Mouse (Mus musculus) gastrocnemius, adult 18-20 months (tissue): ENCODE measurements around the gene C030005K15Rik. TPM values are rescaled to one million over a fixed set of nuclear protein-coding genes. Genes with fewer than 3 reads are reported as not detected.
"Not testable (repeated sequence)": the region's sequence is repeated elsewhere in the genome, so short reads cannot be mapped to it uniquely, and the experiment has no call there.

Experiments used
- DNase-seq: peaks from one replicate; pipeline ENCODE4 v3.0.0; 2021; ENCODE audit warnings: low spot score
- long read RNA-seq, 2 experiments: library from polyadenylated mRNA; stranded (forward); transcript quantifications; one replicate each; pipeline ENCODE4 v2.0.0; 2021
- total RNA-seq, 2 experiments: library from RNA; stranded (reverse); gene quantifications; 2 replicates each; pipeline ENCODE4 v1.2.3; 2021

Gene C030005K15Rik
- not detected for total RNA-seq
- long read RNA-seq, experiment 1, result 0 reads
- long read RNA-seq, experiment 2, result 0 reads

DNA sequence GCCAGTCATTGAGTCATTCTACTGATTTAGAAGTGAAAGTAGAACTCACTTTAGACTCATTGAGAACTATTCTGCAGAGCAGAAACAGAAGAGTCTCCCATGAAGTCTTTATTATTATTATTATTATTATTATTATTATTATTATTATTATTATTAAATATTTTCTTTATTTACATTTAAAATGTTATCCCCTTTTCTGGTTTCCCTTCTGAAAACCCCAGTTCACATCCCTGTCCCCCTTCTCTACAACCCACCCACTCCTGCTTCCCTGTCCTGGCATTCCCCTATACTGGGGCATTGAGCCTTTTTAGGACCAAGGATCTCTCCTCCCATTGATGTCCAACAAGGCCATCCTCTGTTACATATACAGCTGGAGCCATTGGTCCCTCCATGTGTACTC is at the start of gene C030005K15Rik:
C030005K15Rik (minus strand) TSS at position 101 of the 400 bp plus-strand sequence.
- not testable (repeated sequence) for DNase-seq

DNA sequence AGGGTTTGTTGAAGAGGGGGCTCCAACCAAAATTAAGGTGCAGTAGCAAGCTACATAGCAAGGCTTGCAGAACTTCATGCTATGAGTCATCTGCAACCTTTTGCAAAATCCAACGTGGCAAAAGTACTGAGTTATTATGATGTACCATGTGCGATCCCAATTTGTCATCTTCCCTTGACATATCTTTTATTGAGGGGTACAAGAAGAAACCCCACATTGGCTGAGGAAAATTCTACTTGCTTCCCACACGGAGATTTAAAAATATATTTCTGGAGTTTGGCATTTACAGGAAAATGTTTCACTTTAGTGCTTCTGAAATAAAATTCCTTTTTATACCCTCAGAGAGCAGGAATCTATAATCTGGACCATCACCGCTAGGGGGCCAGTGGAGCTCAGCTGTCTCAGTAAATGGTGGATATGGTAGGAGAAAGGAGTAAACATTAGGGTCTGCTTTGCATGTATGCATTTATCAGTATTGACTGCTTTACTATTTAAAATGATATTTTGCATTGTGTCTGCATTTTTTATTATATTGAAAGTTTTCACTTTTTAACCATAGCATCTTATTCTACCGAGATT is 41.7 kb upstream of the C030005K15Rik start:
- no peak for DNase-seq

- no peak for DNase-seq
These were observed 27.3 kb upstream of the C030005K15Rik start for GRCm38 (mm10) chr10:97753821-97754220.

DNA sequence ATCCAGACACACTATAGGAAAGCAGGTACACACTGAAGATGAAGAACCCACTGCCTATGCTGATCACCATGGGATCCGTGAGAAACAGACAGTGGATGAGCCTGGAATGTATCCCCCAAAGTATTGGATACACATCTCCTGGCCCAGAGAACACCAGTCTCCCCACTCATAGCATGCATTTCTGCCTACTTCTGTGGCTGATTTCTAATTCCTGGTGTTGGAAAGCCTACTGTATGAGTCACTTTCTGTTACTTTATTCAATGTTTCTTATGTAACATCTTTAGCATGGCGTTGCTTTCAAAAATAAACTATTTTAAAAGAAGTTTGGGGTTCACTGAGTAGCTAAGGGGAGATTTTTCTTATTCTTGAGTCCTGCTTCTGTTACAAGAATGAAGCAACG is 20.7 kb upstream of the C030005K15Rik start:
- DNase-seq, result no peak

DNA sequence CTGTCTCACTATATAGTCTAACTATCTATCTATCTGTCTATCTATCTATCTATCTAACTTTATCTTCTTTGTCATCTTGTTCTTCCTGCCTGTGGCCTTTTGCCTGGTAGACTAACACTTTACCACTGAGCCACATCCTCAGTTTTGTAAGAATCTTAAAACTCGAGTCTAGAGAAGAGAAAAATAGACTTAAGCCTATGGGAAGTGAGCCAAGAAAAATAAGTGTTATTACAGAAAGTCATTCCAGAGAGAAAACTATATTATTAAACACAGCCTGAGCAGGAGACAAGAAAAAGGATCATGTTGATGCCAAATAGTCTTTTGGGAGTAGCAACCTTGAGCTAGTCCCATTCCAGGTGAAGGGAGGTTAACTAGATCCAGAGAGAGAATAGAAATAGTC is 626 bp downstream of the C030005K15Rik start:
- DNase-seq, result no peak

DNA sequence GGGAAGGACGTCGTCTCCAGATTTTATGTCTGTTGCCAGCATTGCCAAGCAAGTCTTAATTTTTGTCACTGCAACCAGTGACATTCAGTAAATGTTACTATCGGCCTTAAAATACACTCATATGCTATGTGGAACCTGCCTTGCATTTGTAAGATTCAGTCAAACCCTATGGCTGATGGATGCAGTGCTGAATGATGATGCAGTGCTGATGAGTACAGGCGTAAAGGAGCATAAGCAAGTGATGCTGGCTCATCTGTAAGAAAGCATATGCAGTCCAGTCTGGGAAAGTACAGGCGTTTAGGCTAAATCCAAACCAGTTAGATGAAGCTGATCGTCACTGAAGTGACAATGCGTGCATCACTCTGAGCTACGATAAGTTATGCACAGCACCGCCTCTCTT is 3.8 kb downstream of the C030005K15Rik start:
- no peak for DNase-seq

DNA sequence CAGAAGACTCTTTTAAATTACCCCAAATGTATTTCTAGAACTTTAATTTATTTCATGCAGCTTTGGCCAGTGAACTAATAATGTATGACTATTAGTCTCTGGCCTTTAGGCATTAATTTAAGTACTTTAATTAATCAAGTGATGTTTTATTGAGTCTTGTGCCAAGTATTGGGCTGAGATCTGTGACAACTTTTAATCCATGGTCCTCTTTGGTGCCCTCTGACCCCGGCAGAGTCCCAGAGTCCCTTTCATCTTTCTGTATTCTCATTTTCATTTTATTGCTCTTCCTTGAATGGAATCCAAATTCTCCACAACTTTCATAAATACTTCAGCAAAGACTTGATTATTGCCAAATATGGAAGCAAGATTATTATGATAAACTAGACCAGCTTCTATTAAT is 5.9 kb downstream of the C030005K15Rik start:
- no peak for DNase-seq

GRCm38 (mm10) chr10:97718021-97718420 is 8.5 kb downstream of the C030005K15Rik start:
- no peak for DNase-seq

DNA sequence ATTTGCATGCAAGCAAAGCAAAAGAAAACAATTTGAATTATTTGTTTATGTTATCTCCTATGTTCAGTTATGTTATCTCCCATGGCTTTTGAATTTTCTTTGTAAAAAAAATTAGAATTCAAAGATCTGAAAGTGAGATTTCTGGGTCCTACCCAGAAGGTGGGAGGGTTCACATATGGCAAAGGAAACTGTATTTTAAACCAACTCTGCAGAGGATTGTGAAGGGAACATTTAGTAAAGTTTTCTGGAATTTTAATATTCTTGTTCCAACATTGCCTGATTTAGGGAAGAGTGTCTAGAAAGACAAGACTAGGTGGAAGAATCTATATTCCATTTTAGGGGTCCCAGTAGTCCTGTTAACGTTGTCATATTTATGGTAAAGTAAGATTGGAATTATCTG is 9.3 kb downstream of the C030005K15Rik start:
- no peak for DNase-seq

DNA sequence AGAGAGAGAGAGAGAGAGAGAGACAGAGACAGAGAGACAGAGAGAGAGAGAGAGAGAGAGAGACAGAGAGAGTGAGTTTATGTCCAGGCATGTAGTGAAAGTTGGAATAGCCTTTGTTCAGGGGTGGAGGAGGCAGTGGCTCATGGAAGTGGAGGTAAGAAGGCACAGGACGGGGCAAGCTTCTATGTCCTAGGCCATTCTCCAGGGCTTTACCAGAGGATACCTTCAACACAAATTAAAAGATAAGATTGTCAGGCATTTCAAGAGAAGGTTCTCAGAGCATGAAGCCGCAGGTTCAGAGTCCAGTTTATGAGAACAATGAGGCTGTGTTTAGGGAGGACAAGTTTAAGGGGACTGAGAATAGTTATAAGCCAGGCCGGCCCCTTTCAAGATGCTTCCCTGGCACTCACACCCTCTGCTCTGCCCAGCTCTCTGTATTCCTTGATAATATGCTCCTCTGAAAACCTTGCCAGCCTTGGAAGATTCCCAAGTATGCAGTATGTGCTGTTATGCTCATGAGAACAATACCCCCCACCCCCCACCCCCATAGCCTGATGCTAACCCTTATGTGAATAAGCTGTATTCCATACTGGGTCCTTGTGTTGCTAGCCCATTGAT is 11.2 kb downstream of the C030005K15Rik start:
- DNase-seq, result no peak

DNA sequence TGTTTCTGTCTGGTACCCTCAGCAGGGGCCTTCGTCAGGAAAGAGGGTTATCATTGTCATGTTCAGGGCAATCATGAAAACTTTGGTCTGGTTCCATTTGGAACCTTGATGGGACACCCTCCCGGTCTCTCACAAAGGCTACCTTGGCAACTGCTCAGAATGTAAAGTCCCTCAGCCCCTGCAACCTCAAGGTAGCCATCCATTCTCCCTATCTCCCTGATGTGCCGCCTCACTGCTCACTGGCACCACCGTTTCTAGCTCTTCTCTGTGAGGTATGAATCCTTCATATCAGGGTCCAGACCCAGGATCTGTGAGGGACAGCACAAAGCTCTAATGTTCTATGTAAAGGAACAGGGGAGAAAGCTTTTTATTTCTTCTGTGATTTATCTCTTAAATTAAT is 12.0 kb downstream of the C030005K15Rik start:
- DNase-seq, result no peak

- DNase-seq, result peak; percentile 17
These were observed 13.9 kb downstream of the C030005K15Rik start for GRCm38 (mm10) chr10:97712687-97713086.

- DNase-seq, result peak; percentile 29
These were observed 22.0 kb downstream of the C030005K15Rik start for GRCm38 (mm10) chr10:97704562-97704961.

GRCm38 (mm10) chr10:97702321-97702720 is 24.2 kb downstream of the C030005K15Rik start:
- no peak for DNase-seq

- no peak for DNase-seq
These were observed 33.0 kb downstream of the C030005K15Rik start for GRCm38 (mm10) chr10:97693398-97694135.

GRCm38 (mm10) chr10:97692913-97693312 is 33.6 kb downstream of the C030005K15Rik start, which contains the start of gene Ccer1:
Gene Ccer1 (plus strand): TSS chr10:97693059.
- no peak for DNase-seq

DNA sequence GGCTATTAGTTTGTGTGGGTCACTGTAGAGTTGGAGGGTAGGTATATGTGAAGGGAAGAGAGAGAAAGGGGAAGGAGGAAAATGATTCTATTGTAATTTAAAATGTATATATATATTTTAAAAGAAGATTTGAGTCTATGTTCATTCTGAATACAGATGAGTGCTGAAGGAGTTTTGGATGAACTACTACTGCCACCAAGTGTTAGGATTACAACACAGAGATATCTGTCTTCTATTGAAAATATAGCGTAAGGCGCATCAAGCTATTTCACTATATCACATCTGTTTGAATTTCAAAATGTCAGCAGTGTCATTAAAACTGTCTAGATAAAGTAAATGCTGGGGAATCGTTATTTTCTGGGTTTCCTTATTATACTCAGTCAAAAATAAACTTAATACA is 37.1 kb downstream of the C030005K15Rik start:
- no peak for DNase-seq

- DNase-seq, result peak; percentile 70
These were observed 39.4 kb downstream of the C030005K15Rik start for GRCm38 (mm10) chr10:97687198-97687597.

GRCm38 (mm10) chr10:97682981-97683380 is 43.6 kb downstream of the C030005K15Rik start:
- peak; percentile 26 for DNase-seq
